Mouse (Mus musculus) lung, embryonic 16.5 days (tissue): ENCODE results near the gene Rhcg. TPM values are rescaled to one million over a fixed set of nuclear protein-coding genes. Genes with fewer than 3 reads are reported as not detected.

ENCODE experiments used
- ATAC-seq: fragments of 200-750 bp; cut with Nextera tagmentation; 2 replicates; pipeline ENCODE4 v1.8.0; 2017; ENCODE audit warnings: low read depth, mild to moderate bottlenecking, moderate library complexity
- H3K27ac ChIP-seq: fragments of 300-500 bp; sonication (generic); 2 replicates; pipeline ENCODE4 v1.5.1; 2014; ENCODE audit warnings: mild to moderate bottlenecking, control low read depth, low read length
- H3K27me3 ChIP-seq: fragments of 300-500 bp; sonication (generic); 2 replicates; pipeline ENCODE4 v1.6.1; 2014; ENCODE audit warnings: low read depth, low read length, mixed read lengths; ENCODE audit not compliant: control insufficient read depth, insufficient read depth
- H3K36me3 ChIP-seq: fragments of 300-500 bp; sonication (generic); 2 replicates; pipeline ENCODE4 v1.6.1; 2014; ENCODE audit warnings: low read length; ENCODE audit not compliant: control insufficient read depth, insufficient read depth
- H3K4me1 ChIP-seq: fragments of 300-500 bp; sonication (generic); replicated peaks from 2 replicates; pipeline ENCODE4 v1.6.1; 2014; ENCODE audit warnings: low read length, mixed read lengths; ENCODE audit not compliant: control insufficient read depth, insufficient read depth
- H3K4me2 ChIP-seq: fragments of 300-500 bp; sonication (generic); 2 replicates; pipeline ENCODE4 v1.6.1; 2014; ENCODE audit warnings: low read depth, low read length, control low read depth
- H3K4me3 ChIP-seq: fragments of 300-500 bp; sonication (generic); 2 replicates; pipeline ENCODE4 v1.5.1; 2014; ENCODE audit warnings: mild to moderate bottlenecking, low read length, control low read depth
- H3K9ac ChIP-seq: fragments of 300-500 bp; sonication (generic); 2 replicates; pipeline ENCODE4 v1.6.1; 2014; ENCODE audit warnings: low read length, control low read depth
- H3K9me3 ChIP-seq: fragments of 300-500 bp; sonication (generic); 2 replicates; pipeline ENCODE4 v1.6.1; 2016; ENCODE audit warnings: low read length; ENCODE audit not compliant: control insufficient read depth
- WGBS: fragments of 180-500 bp; shearing (Covaris S2); extraction: QIAGEN DNeasy Blood & Tissue Kit; methylation state at CpG from one replicate; pipeline ENCODE4 v1.1.7; 2014; 5-methylcytosine and 5-hydroxymethylcytosine counted together
- polyA plus RNA-seq: library from polyadenylated mRNA; unstranded; fragments of >200 nt; fragmentation: Nextera tagmentation; extraction: Ambion mirVana; gene quantifications from 2 replicates; pipeline ENCODE4 v1.2.1, GENCODE M21; 2015

Gene Rhcg
- polyA plus RNA-seq, 1 experiment from 2014 or later: 0.06 TPM

GRCm38 (mm10) chr7:79545066-79545400 lies 72.4 kb downstream of the Rhcg start:
- Histone ChIP-seq H3K9ac (no peak overlapping the region), H3K9me3 (no peaks in the 10 kb centered on the region), H3K36me3 (no peaks in the 10 kb centered on the region), H3K4me1 (peaks cover 5% of the 10 kb centered on the region; the same call in 1 of the 2 replicates), H3K27ac (no peak overlapping the region), H3K4me3 (no peak overlapping the region), H3K27me3 (peaks cover 93% of the 10 kb centered on the region), H3K4me2 (no peak overlapping the region)
- 3% methylated on average over 7 of the region's 7 CpGs for WGBS
- no peak for ATAC-seq

GRCm38 (mm10) chr7:79544281-79545065 lies 73.0 kb downstream of the Rhcg start:
- peaks cover 92% of the 10 kb centered on the region for H3K27me3 ChIP-seq
- no peak overlapping the region for H3K4me3 ChIP-seq
- no peaks in the 10 kb centered on the region for H3K36me3 ChIP-seq
- H3K9me3 ChIP-seq: no peaks in the 10 kb centered on the region
- H3K27ac ChIP-seq: no peak overlapping the region
- H3K4me2 ChIP-seq: no peak overlapping the region
- H3K9ac ChIP-seq: no peak overlapping the region
- 2% methylated on average over 37 of the region's 37 CpGs for WGBS
- ATAC-seq: no peak
- H3K4me1 ChIP-seq: peaks cover 5% of the 10 kb centered on the region; the same call in 1 of the 2 replicates

Other genes with a start within 250 kb of the Rhcg start
- gene Rlbp1, start 230.6 kb downstream of the Rhcg start, polyA plus RNA-seq: 0.40 and 0.49 TPM in 2 replicates
- gene Fanci, start 225.7 kb downstream of the Rhcg start, polyA plus RNA-seq: 12.8 and 13.7 TPM in 2 replicates
- gene Polg, start 151.3 kb downstream of the Rhcg start, polyA plus RNA-seq: 41.7 and 46.2 TPM in 2 replicates
- 7.8 and 9.3 TPM in 2 replicates for gene Ticrr, start 42.5 kb upstream of the Rhcg start, polyA plus RNA-seq
- 3.2 and 3.7 TPM in 2 replicates for gene Kif7, start 98.1 kb upstream of the Rhcg start, polyA plus RNA-seq
- gene Plin1, start 115.2 kb upstream of the Rhcg start, polyA plus RNA-seq: 0.21 TPM in 1 of 2 replicates, not detected in the other
- 10.0 and 14.5 TPM in 2 replicates for gene Pex11a, start 125.5 kb upstream of the Rhcg start, polyA plus RNA-seq
- gene Wdr93, start 125.5 kb upstream of the Rhcg start, polyA plus RNA-seq: 0.88 and 1.7 TPM in 2 replicates
- gene Mesp1, start 176.1 kb upstream of the Rhcg start, polyA plus RNA-seq: 0.21 TPM in 1 of 2 replicates, not detected in the other
- 0.45 and 0.87 TPM in 2 replicates for gene Mesp2, start 193.1 kb upstream of the Rhcg start, polyA plus RNA-seq
- gene Anpep, start 243.4 kb upstream of the Rhcg start, polyA plus RNA-seq: 7.4 and 9.7 TPM in 2 replicates